8 mouse cellular contexts compared by ENCODE assay signal in the genomic region with DNA sequence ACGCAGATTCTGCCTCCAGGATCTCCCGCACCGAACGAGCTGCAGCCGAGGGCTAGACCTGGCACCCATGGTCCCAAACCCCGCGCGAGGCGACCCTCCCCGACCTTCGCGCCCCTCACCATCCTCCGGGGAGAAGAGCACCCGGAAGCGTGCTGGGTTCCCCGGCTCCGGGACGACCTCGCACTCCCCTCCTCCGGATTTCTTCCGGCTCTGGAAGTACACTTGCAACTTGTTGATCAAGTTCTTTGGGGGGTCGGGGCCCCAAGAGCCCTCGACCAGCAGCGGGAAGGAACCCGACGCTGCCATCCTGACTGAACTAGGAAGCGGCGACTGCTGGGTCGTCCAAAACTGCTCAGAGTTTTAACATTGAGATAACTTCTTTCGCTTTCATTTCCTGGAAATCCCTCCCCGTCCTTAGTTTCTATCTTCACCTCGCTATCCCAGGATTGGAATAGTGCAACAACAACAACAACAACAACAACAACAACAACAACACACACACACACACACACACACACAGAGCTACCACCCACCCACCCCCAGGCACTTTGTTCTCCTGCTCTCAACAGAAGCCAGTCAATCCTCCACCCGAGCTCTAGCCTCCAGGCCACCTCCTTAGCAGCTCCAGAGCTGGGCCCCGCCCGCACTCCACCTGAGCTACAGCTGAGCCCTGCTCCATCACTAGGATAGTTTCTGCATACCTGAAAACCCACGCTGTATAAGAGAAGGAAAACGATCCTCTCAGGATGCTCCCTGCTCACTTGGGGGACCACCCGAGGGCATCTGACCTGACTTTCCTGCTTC. TPM values are rescaled to one million over a fixed set of nuclear protein-coding genes. Genes with fewer than 3 reads are reported as not detected.
A peak's percentile ranks its signal among the peaks of the same experiment; 100 is the strongest.
DNase-seq lines count a peak whose midpoint lies in the region; ATAC-seq and TF ChIP-seq lines count a peak whose summit lies in the region.

A gene (minus strand): TSS at position 497 of the 804 bp plus-strand sequence.

- TF ChIP-seq EP300 in heart, postnatal 0 days (IDR thresholded peaks at IDR 0.05; ENCODE audit: low read depth), result no peak

- ATAC-seq in Patski, result peak; percentile 13
- ATAC-seq in embryonic facial prominence, embryonic 15.5 days (ENCODE audit: insufficient number of reproducible peaks, low FRiP score, low TSS enrichment, low read depth), result 0 out of 2 replicates have a peak, but pooled peaks have one; percentile 49
- ATAC-seq in heart, postnatal 0 days (ENCODE audit: insufficient read depth, low read depth), result peak; percentile 30; the same call in 1 of the 2 replicates

- WGBS in embryonic facial prominence, embryonic 15.5 days, result under 1% methylated on average over 38 of the region's 38 CpGs
- WGBS in heart, postnatal 0 days, result 1% methylated on average over 38 of the region's 38 CpGs
- WGBS in macrophage (ENCODE audit: missing documents), result 2% methylated on average over 38 of the region's 38 CpGs

- peak; percentile 75 for DNase-seq in CD4-positive helper T cell, adult 2 months (ENCODE audit: low read depth, low spot score)
- DNase-seq in Patski (ENCODE audit: low read depth, low spot score), result no peak
- DNase-seq in heart, postnatal 0 days (ENCODE audit: low spot score), result peak; percentile 37
- peak; percentile 44 for DNase-seq in kidney, postnatal 14 days
- DNase-seq in spleen, adult 18-20 months, result peak; percentile 32 to 50
- DNase-seq in layer of hippocampus, adult 9-10 months (ENCODE audit: low spot score), result no peak

- H3K4me2 ChIP-seq in embryonic facial prominence, embryonic 15.5 days (replicated peaks), result peak within 1 kb of the TSS; percentile 91
- H3K4me2 ChIP-seq in heart, postnatal 0 days (ENCODE audit: low read depth, low read length), result peak within 1 kb of the TSS; percentile 64

- POLR2A ChIA-PET in Patski (lab: Charles Lee), result no interaction called here

- no peaks in the 10 kb centered on the region for H3K36me3 ChIP-seq in embryonic facial prominence, embryonic 15.5 days
- no peaks in the 10 kb centered on the region for H3K36me3 ChIP-seq in heart, postnatal 0 days (replicated peaks; ENCODE audit: control insufficient read depth, insufficient read depth, low read length)
- peaks cover 18% of the 10 kb centered on the region; the same call in 1 of the 2 replicates for H3K36me3 ChIP-seq in macrophage (ENCODE audit: inconsistent target)

- H3K4me3 ChIP-seq in embryonic facial prominence, embryonic 15.5 days (replicated peaks), result peak within 1 kb of the TSS; percentile 59
- H3K4me3 ChIP-seq in heart, postnatal 0 days (ENCODE audit: low read depth, low read length), result peak within 1 kb of the TSS; percentile 65
- H3K4me3 ChIP-seq in macrophage (ENCODE audit: inconsistent target), result peak within 1 kb of the TSS; percentile 70

- no peaks in the 10 kb centered on the region for H3K9me3 ChIP-seq in embryonic facial prominence, embryonic 15.5 days (replicated peaks)
- H3K9me3 ChIP-seq in heart, postnatal 0 days (replicated peaks; ENCODE audit: control insufficient read depth, low read length), result no peaks in the 10 kb centered on the region

- CTCF ChIA-PET in Patski (lab: Charles Lee), result no interaction called here

- peak within 1 kb of the TSS; percentile 48 for H3K9ac ChIP-seq in embryonic facial prominence, embryonic 15.5 days
- H3K9ac ChIP-seq in heart, postnatal 0 days (replicated peaks; ENCODE audit: low read depth, low read length), result peak within 1 kb of the TSS; percentile 71

- H3K4me1 ChIP-seq in embryonic facial prominence, embryonic 15.5 days, result peaks cover 10% of the 10 kb centered on the region
- peaks cover 9% of the 10 kb centered on the region for H3K4me1 ChIP-seq in heart, postnatal 0 days (ENCODE audit: control insufficient read depth, insufficient read depth)

- no peak within 1 kb of the TSS for H3K27ac ChIP-seq in embryonic facial prominence, embryonic 15.5 days (replicated peaks)
- H3K27ac ChIP-seq in heart, postnatal 0 days (ENCODE audit: low read depth), result peak within 1 kb of the TSS; percentile 61
- peak within 1 kb of the TSS; percentile 90 for H3K27ac ChIP-seq in macrophage

- H3K27me3 ChIP-seq in Patski, result peaks cover 3% of the 10 kb centered on the region
- H3K27me3 ChIP-seq in embryonic facial prominence, embryonic 15.5 days, result peaks cover 14% of the 10 kb centered on the region
- H3K27me3 ChIP-seq in heart, postnatal 0 days (ENCODE audit: control insufficient read depth, insufficient read depth, low read length), result 0 out of 2 replicates have a peak, but pooled peaks cover 10% of the 10 kb centered on the region

- peaks cover 65% of the 10 kb centered on the region for H3K79me2 ChIP-seq in macrophage (ENCODE audit: inconsistent target)

- no peak for TF ChIP-seq CTCF in Patski (IDR thresholded peaks at IDR 0.05)
- no peak for TF ChIP-seq CTCF in heart, postnatal 0 days (IDR thresholded peaks at IDR 0.05; ENCODE audit: low read depth)

- in situ Hi-C loops in Patski (cut with MboI; ENCODE audit: low pct_unique_long_range_greater_than_20kb), result loop anchor here (5.0 to 25.0 kb wide), 2 partner anchors 66 to 591 kb away; a partner anchor contains a TSS

RNA-seq across cellular contexts. Expression of the gene that starts here (rescaled TPM):
- 8.7 TPM for polyA plus RNA-seq in Patski (2021)
- polyA plus RNA-seq in embryonic facial prominence, embryonic 15.5 days (2015; fragmentation: Nextera tagmentation; extraction: Ambion mirVana), result 1.5 and 2.2 TPM in 2 replicates
- 2.9 and 3.5 TPM in 2 replicates for total RNA-seq in heart, postnatal 0 days (2014; rRNA removed; ENCODE audit: low replicate concordance)
- 1.1 and 1.4 TPM in 2 replicates for polyA plus RNA-seq in heart, postnatal 0 days (2015; fragmentation: Nextera tagmentation; extraction: Ambion mirVana)
- total RNA-seq in macrophage (2018; cell fraction: chromatin; rRNA removed), result 1,000 to 10,000 TPM in 20 of 26 experiments, 100 to 1,000 TPM in 6; 599 to 5,967 (median 2,262) TPM
- total RNA-seq in macrophage (2018; cell fraction: cytosol; rRNA removed), result 100 to 1,000 TPM; 159 to 682 (median 357) TPM
- total RNA-seq in macrophage (2018; cell fraction: nucleus; rRNA removed), result 1,000 to 10,000 TPM in 18 of 26 experiments, 100 to 1,000 TPM in 8; 325 to 4,265 (median 1,698) TPM
- 96.5 to 226 TPM (median 116 TPM) in 3 replicates for polyA plus RNA-seq in macrophage (2018)

Comparison
In these comparisons a context has a peak if more than half of its experiments do, and no peak if none do; other contexts are left out.
1. RNA of the gene that starts here (polyA plus RNA-seq): 96.5 to 226 TPM in macrophage; 8.7 TPM in Patski (single experiment), 1.5 to 2.2 TPM in embryonic facial prominence, embryonic 15.5 days and 1.1 to 1.4 TPM in heart, postnatal 0 days; every median in the first group is over 10 times any median in the second.
2. DNase-seq: peak in CD4-positive helper T cell, adult 2 months (single experiment), heart, postnatal 0 days (single experiment), kidney, postnatal 14 days (single experiment) and spleen, adult 18-20 months (2 of 2); none in Patski (single experiment) and layer of hippocampus, adult 9-10 months (single experiment).
3. Peak in every context shown above with its lines, with median percentiles within 50 percentile points of each other: ATAC-seq and H3K4me3 ChIP-seq.